Mouse (Mus musculus): ENCODE measurements around the gene Pde6d.

DNA sequence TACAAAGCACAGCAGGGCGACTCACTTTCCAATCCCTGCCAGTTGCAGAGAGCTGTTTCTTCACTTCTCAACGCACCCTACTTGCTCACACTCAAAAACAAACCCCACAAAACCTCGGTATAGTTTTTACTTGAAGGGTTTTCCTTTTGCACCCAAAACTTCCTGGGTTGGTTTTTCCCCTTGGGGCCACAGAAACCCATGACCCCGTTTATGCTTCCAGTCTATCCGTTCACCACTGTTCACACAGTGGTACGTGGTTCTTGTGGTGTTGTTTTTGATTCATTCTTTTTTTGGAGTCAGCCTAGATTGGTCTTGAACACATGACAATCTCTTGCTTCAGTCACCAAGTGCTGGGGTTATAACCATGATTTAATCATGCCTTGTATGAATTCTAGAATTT lies 2.0 kb downstream of the Pde6d start:
- no peak for TF ChIP-seq CTCF (IDR thresholded peaks at IDR 0.05; ENCODE audit: low read depth)
- TF ChIP-seq EP300 (IDR thresholded peaks at IDR 0.05; ENCODE audit: low read depth) = no peak
